Mouse (Mus musculus) neural tube, embryonic 14.5 days (tissue): ENCODE measurements at regions not wholly inside any gene's neighbourhood (a gene's known extent, or its start where the extent isn't known, plus 50 kb on each side); places are given as distances from the start of the nearest gene placed in this dataset.
A peak's percentile ranks its signal among the peaks of the same experiment; 100 is the strongest.

Experiments used
- ATAC-seq: fragments of 200-750 bp; cut with Nextera tagmentation; 2 replicates; pipeline ENCODE4 v1.8.0; 2017; ENCODE audit warnings: low read depth, mild to moderate bottlenecking, moderate TSS enrichment, moderate library complexity
- H3K27ac ChIP-seq: fragments of 300-500 bp; sonication (generic); 2 replicates; pipeline ENCODE4 v1.5.1; 2014; ENCODE audit warnings: low read depth, mild to moderate bottlenecking, control low read depth, low read length, moderate library complexity, mixed read lengths
- H3K27me3 ChIP-seq: fragments of 300-500 bp; sonication (generic); 2 replicates; pipeline ENCODE4 v1.6.1; 2014; ENCODE audit warnings: low read length; ENCODE audit not compliant: control insufficient read depth, insufficient read depth
- H3K36me3 ChIP-seq: fragments of 300-500 bp; sonication (generic); 2 replicates; pipeline ENCODE4 v1.6.1; 2014; ENCODE audit warnings: low read length, mixed read lengths; ENCODE audit not compliant: control insufficient read depth, insufficient read depth
- H3K4me1 ChIP-seq: fragments of 300-500 bp; sonication (generic); 2 replicates; pipeline ENCODE4 v1.6.1; 2014; ENCODE audit warnings: low read length; ENCODE audit not compliant: control insufficient read depth, insufficient read depth
- H3K4me2 ChIP-seq: fragments of 300-500 bp; sonication (generic); 2 replicates; pipeline ENCODE4 v1.6.1; 2014; ENCODE audit warnings: mild to moderate bottlenecking, low read depth, low read length, control low read depth
- H3K4me3 ChIP-seq: fragments of 300-500 bp; sonication (generic); 2 replicates; pipeline ENCODE4 v1.5.1; 2014; ENCODE audit warnings: low read depth, low read length, control low read depth, mixed read lengths
- H3K9ac ChIP-seq: fragments of 300-500 bp; sonication (generic); replicated peaks from 2 replicates; pipeline ENCODE4 v1.6.1; 2014; ENCODE audit warnings: low read depth, mild to moderate bottlenecking, control low read depth, low read length, mixed read lengths
- H3K9me3 ChIP-seq: fragments of 300-500 bp; sonication (generic); 2 replicates; pipeline ENCODE4 v1.6.1; 2016; ENCODE audit warnings: low read length; ENCODE audit not compliant: control insufficient read depth
- WGBS: fragments of 180-500 bp; shearing (Covaris S2); extraction: QIAGEN DNeasy Blood & Tissue Kit; methylation state at CpG from one replicate; pipeline ENCODE4 v1.1.7; 2014; 5-methylcytosine and 5-hydroxymethylcytosine counted together

DNA sequence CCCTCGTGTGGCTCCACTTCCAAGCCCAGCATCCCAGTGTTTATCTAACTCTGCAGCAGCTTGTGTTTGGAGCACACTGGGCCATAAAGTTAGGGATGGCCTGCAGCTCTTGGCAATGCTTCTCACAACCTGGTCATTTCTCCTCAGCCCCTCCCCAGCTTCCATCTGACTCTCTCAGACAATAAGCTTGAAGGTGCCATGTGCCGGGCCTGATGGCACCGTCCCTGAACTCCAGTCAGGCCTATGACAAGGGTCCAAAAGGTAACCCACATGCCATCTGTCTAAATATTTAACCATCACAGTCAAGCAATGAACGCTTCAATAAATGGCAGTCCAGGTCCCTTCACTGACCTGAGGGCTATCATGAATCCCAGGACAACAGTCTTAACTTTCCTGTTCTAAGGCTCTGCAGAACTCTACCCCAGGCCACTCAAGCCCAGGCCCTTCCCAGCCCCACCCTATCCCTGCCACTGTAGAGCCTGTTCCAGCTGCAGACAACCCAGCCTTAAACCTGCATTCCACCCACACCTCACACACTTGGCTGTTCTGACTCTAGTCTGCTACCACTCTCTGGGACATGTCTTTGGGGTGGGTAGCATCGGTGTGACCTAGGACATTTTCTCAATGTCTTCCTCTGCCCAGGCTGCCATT, 111.8 kb downstream of the Banf2 start:
- no peak for ATAC-seq
- Histone ChIP-seq H3K36me3 (no peaks in the 10 kb centered on the region), H3K27ac (no peak overlapping the region), H3K4me2 (no peak overlapping the region), H3K27me3 (no peaks in the 10 kb centered on the region), H3K4me3 (no peak overlapping the region), H3K9me3 (no peaks in the 10 kb centered on the region), H3K9ac (no peak overlapping the region), H3K4me1 (no peaks in the 10 kb centered on the region)
- WGBS: 88% methylated on average over 5 of the region's 5 CpGs

DNA sequence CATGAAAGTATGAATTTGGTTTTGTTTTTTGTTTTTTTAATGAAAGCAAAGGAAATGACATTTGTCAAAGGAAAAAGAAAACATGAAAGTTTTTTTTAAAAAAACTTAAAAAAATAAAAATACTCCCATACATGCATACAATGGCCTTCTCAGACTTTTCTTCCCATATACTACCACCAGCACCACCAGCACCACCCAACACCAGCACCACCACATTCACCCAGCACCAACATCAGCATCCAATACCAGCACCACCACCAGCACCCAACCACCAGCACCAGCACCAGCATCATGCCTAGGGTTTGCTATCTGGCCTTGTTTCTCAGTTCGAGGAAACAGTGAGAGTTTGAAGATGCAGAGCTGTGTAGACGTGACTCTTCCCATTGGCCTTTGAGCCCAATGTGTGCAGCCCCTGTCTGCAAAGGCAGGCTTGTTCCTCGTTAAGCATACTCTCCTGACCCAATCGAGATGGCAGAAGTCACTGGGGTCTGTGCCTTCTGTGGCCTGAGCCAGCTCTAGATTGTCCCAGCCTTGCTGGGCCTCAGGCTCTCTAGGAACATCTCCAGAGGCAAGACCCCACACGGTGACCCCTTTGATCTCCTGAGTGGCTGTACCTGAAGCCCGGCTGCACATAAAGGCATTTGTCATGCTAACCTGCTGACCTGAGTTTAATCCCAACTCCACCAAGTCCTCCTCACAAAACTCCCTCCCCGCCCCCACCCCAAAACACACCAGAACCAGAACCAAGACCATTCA, 113.8 kb upstream of the Mgme1 start:
- H3K27me3 ChIP-seq: no peaks in the 10 kb centered on the region
- no peak for ATAC-seq

DNA sequence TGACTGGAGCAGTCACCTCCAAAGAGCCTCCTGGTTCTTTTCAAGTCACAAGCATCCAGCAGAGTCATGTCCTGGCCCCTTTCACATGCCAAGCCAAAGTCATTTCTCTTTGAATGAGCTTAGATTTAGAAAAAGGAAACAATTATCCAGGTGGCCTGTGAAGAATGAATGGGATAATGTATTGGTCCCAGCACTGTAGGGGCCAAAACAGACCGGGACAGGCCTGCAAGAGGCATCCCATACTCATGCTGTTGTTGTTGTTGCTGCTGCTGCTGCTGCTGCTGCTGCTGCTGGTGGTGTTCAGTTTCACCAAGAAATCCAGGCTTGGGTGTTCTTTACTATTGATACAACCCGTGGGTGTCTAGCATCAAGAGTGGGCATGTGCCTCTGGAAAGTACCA, 113.1 kb upstream of the Mgme1 start:
- Histone ChIP-seq H3K27me3 (no peaks in the 10 kb centered on the region), H3K36me3 (no peaks in the 10 kb centered on the region), H3K27ac (no peak overlapping the region), H3K4me3 (no peak overlapping the region), H3K4me1 (0 out of 2 replicates have a peak, but pooled peaks cover 3% of the 10 kb centered on the region), H3K4me2 (no peak overlapping the region), H3K9me3 (no peaks in the 10 kb centered on the region), H3K9ac (no peak overlapping the region)
- ATAC-seq: no peak
- WGBS: 11% methylated on average over 2 of the region's 2 CpGs

More for the DNA sequence above, 113.8 kb upstream of the Mgme1 start:
- Histone ChIP-seq H3K4me1 (0 out of 2 replicates have a peak, but pooled peaks cover 3% of the 10 kb centered on the region), H3K4me3 (no peak overlapping the region), H3K9me3 (no peaks in the 10 kb centered on the region), H3K4me2 (no peak overlapping the region), H3K9ac (no peak overlapping the region), H3K27ac (no peak overlapping the region), H3K36me3 (no peaks in the 10 kb centered on the region)
- 37% methylated on average over 7 of the region's 7 CpGs for WGBS

DNA sequence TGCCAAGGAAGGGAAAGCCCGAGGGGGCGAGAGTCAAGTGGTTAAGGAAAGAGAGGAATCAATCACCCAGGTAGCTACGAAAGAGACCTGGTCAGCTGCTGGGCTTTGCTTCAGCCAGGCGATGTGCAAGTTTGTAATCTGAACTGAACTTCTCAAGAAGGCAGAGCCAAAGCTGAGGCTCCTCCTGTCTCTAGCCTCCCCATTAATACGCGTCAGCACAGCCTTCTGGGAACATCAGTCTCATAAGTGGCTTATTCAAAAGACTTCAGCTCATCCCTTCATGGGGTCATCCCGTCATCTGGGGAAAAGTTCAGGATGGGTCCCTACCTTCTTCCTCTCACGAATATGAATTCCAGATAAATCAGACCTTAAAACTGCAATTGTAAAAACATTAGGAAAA, 112.2 kb upstream of the Mgme1 start:
- no peak overlapping the region for H3K4me3 ChIP-seq
- H3K4me2 ChIP-seq: no peak overlapping the region
- H3K27ac ChIP-seq: no peak overlapping the region
- no peak for ATAC-seq
- H3K36me3 ChIP-seq: no peaks in the 10 kb centered on the region
- H3K4me1 ChIP-seq: 0 out of 2 replicates have a peak, but pooled peaks cover 3% of the 10 kb centered on the region
- 56% methylated on average over 8 of the region's 8 CpGs for WGBS
- no peak overlapping the region for H3K9ac ChIP-seq
- no peaks in the 10 kb centered on the region for H3K9me3 ChIP-seq
- no peaks in the 10 kb centered on the region for H3K27me3 ChIP-seq

DNA sequence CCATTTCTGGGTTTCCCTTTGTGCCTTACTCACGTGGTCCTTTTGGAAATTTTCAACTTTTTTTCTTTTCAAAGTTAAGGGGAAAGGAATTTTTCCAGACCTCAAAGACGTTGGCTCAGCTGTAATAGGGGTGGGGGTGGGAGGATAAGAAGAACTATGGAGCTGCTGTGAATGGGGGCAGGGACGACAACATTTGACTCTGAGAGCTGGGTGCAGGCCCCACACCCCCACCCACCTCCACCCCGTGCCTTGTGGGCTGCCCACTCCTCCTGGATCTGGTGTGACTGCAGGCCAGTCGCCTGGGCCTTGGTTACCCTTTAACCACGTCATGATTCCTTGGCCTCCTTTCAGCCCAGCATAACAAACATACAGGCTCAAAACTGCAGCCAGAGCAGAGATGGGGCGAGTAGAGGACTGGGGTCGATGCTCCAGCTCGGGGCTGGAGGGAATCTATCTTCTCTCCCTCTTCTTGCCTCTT, 110.6 kb upstream of the Mgme1 start:
- H3K4me2 ChIP-seq: no peak overlapping the region
- no peak for ATAC-seq
- no peak overlapping the region for H3K9ac ChIP-seq
- WGBS: 56% methylated on average over 9 of the region's 9 CpGs
- H3K4me3 ChIP-seq: no peak overlapping the region
- no peaks in the 10 kb centered on the region for H3K27me3 ChIP-seq
- H3K9me3 ChIP-seq: no peaks in the 10 kb centered on the region
- 0 out of 2 replicates have a peak, but pooled peaks cover 3% of the 10 kb centered on the region for H3K4me1 ChIP-seq
- no peak overlapping the region for H3K27ac ChIP-seq
- H3K36me3 ChIP-seq: no peaks in the 10 kb centered on the region

DNA sequence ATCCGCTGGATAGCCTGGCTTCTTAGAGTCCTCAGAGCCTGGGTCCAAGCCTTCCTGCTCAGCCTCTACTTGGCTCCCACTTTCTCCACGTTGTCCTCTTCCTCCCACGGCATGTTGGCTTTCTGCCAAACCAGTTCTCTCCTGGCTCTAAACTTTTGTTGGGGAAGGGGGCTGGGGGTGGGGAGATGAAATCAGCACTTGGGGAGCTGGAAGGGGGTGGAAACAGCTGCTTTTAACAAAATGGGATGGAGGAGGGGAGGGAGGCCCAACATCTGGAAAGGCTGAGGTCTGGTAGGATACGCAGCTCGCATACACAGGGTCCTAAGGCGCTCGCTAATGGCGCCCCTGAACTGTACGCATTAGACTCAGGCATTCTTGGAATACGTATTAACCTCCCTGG, 110.0 kb upstream of the Mgme1 start:
- Histone ChIP-seq H3K4me3 (no peak overlapping the region), H3K36me3 (no peaks in the 10 kb centered on the region), H3K4me2 (no peak overlapping the region), H3K4me1 (0 out of 2 replicates have a peak, but pooled peaks cover 3% of the 10 kb centered on the region), H3K27ac (no peak overlapping the region), H3K27me3 (no peaks in the 10 kb centered on the region), H3K9ac (no peak overlapping the region), H3K9me3 (no peaks in the 10 kb centered on the region)
- WGBS: 68% methylated on average over 10 of the region's 10 CpGs
- no peak for ATAC-seq

DNA sequence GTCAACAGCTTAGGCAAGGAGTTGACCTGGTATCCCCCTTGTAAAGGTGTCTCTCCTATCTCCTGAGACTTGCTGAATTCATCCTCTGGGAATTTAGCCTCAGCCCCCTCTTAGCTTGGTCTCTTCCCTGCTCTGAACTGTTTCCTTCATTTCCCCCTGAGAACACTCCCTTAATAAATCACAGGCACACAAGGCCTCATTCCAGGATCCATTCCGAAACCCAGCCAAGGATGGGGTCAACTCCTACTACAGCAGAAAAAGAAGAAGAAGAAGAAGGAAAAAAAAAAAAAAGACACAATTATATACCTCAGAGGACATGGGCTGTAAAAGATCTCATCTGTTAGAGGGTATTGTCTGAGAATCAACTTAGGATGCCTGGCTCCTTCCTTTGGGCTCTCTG, 108.6 kb upstream of the Mgme1 start:
- H3K27ac ChIP-seq: no peak overlapping the region
- no peak overlapping the region for H3K4me2 ChIP-seq
- 0 out of 2 replicates have a peak, but pooled peaks cover 3% of the 10 kb centered on the region for H3K4me1 ChIP-seq
- 70% methylated on average over 1 of the region's 1 CpGs for WGBS
- no peak overlapping the region for H3K4me3 ChIP-seq
- no peaks in the 10 kb centered on the region for H3K9me3 ChIP-seq
- no peak for ATAC-seq
- H3K27me3 ChIP-seq: no peaks in the 10 kb centered on the region
- no peak overlapping the region for H3K9ac ChIP-seq
- no peaks in the 10 kb centered on the region for H3K36me3 ChIP-seq

DNA sequence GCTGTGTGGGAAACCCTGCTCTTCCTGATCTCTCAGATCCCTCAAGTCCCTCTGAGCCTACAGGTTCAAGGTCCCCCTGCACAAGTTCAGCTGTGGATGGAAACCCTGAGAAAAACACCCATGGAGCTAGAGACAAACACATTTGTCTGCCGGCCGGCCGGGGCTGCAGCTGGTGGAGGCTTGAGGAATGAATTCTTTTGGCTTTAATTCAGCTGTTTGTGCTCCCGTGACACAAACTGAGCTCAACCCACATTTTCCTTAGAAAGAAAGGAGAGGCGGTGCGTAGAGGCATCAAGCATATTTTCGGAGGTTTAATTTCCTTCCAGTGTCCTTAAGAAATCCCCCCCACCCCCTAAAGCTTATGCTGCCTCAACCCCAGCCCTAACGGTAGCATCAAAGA, 106.4 kb upstream of the Mgme1 start:
- Histone ChIP-seq H3K4me2 (peak overlapping the region; percentile 85), H3K9me3 (no peaks in the 10 kb centered on the region), H3K27ac (peak overlapping the region; percentile 66), H3K36me3 (no peaks in the 10 kb centered on the region), H3K4me3 (peak overlapping the region; percentile 64; the same call in 1 of the 2 replicates), H3K9ac (no peak overlapping the region; the same call in 1 of the 2 replicates), H3K4me1 (0 out of 2 replicates have a peak, but pooled peaks cover 3% of the 10 kb centered on the region), H3K27me3 (no peaks in the 10 kb centered on the region)
- WGBS: 6% methylated on average over 8 of the region's 8 CpGs
- ATAC-seq: 0 out of 2 replicates have a peak, but pooled peaks have one; percentile 11
